Mouse (Mus musculus): ENCODE measurements around the gene Slc36a3. TPM values are rescaled to one million over a fixed set of nuclear protein-coding genes. Genes with fewer than 3 reads are reported as not detected.

Slc36a3 gene
- polyA plus RNA-seq, 1 experiment from 2014 or later: 0.06 TPM

- H3K27me3 ChIP-seq (ENCODE audit: control insufficient read depth, insufficient read depth, low read length): no peaks in the 10 kb centered on the region
- no peaks in the 10 kb centered on the region for H3K9me3 ChIP-seq (ENCODE audit: control insufficient read depth, low read length)
- H3K9ac ChIP-seq (ENCODE audit: low read length): no peak overlapping the region
- H3K36me3 ChIP-seq (ENCODE audit: control insufficient read depth, insufficient read depth, low read length): no peaks in the 10 kb centered on the region
- ATAC-seq (ENCODE audit: low FRiP score, low TSS enrichment) (no peak), DNase-seq (ENCODE audit: low spot score) (no peak)
- H3K4me1 ChIP-seq (replicated peaks; ENCODE audit: control insufficient read depth, insufficient read depth): no peaks in the 10 kb centered on the region
- H3K4me2 ChIP-seq (replicated peaks; ENCODE audit: low read depth): no peak overlapping the region
- TF ChIP-seq CTCF (IDR thresholded peaks at IDR 0.05; ENCODE audit: low read depth) (no peak), EP300 (optimal IDR thresholded peaks at IDR 0.05) (no peak)
- WGBS: 50% methylated on average over 7 of the region's 7 CpGs
- H3K27ac ChIP-seq (replicated peaks): no peak overlapping the region
- no peak overlapping the region for H3K4me3 ChIP-seq (ENCODE audit: low read depth, low read length)
These were observed 38.2 kb downstream of the Slc36a3 start for GRCm38 (mm10) chr11:55113209-55113860.

DNA sequence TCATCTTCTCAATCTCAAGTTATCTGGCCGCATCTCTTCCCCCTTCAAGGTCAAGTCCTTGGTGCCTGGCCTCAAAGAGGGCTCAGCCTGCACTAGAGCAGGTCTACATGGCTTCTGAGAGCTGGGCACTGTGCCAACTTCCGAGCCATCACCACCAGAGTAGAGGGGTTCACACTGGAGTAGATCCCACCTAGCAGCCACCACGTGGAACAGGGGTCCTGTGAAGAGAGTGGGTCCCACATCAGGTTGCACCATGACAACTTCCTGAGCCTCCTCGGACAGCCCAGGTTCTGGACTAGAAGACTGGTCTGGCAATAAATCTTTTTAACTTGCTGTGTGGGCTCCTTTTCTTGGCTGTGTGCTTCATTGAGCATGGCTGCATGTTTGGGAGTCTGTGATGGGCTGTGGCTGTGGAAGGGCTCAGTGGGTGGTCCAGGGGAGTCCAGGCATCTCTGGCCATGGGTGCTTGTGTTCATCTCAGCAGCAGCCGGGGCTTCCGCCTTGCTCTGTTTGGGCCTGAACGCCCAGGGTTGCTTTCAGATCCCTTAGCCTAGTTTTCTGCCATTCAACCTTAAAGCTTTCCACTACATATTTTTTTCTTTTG is 40.8 kb downstream of the Slc36a3 start:
- ATAC-seq (ENCODE audit: low FRiP score, low TSS enrichment) (peak; percentile 53; the same call in 1 of the 2 replicates), DNase-seq (ENCODE audit: low spot score) (no peak)
- Histone ChIP-seq H3K36me3 (ENCODE audit: control insufficient read depth, insufficient read depth, low read length) (no peaks in the 10 kb centered on the region), H3K9ac (ENCODE audit: low read length) (no peak overlapping the region), H3K27me3 (ENCODE audit: control insufficient read depth, insufficient read depth, low read length) (no peaks in the 10 kb centered on the region), H3K9me3 (ENCODE audit: control insufficient read depth, low read length) (no peaks in the 10 kb centered on the region), H3K4me1 (replicated peaks; ENCODE audit: control insufficient read depth, insufficient read depth) (no peaks in the 10 kb centered on the region), H3K4me3 (ENCODE audit: low read depth, low read length) (no peak overlapping the region), H3K4me2 (replicated peaks; ENCODE audit: low read depth) (no peak overlapping the region), H3K27ac (replicated peaks) (no peak overlapping the region)
- 51% methylated on average over 7 of the region's 7 CpGs for WGBS
- TF ChIP-seq CTCF (IDR thresholded peaks at IDR 0.05; ENCODE audit: low read depth) (no peak), EP300 (optimal IDR thresholded peaks at IDR 0.05) (no peak)

DNA sequence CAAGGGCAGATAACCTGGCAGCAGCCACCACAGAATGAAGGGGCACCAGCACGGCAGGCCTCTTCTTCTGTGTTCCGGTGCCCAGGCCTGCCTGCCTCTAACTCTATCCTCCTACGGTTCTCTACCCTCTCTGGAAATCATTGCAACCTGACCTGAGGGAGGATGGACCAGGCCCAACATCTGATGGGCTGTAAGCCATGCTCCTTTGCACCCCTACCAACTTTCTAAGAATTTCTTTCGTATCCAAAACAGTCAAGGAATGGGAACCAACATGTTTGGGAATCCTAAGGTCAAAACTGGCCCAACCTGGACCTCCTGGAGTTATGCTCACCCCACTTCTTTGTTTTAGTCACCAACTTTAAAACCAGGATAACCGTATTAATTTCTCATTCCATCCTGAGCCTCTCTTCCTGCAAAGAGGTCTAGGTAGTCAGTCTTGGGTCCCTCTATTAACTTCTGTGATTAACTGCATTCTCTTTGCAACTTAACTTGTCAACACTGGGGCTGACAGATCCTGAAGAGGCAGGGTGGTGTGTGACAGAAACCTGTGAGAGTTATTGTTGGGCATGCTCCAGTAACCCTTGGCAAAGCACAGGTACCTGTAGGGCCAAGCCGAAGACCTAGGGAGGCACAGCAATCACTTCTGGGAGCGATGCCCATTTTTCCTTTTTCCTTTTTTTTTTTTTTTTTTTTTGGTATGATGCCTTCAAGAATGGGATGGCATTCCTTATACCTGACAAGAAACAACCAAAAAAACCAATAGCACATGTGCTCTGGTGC is 41.8 kb downstream of the Slc36a3 start:
- no peak overlapping the region for H3K4me2 ChIP-seq (replicated peaks; ENCODE audit: low read depth)
- no peak overlapping the region for H3K4me3 ChIP-seq (ENCODE audit: low read depth, low read length)
- no peaks in the 10 kb centered on the region for H3K27me3 ChIP-seq (ENCODE audit: control insufficient read depth, insufficient read depth, low read length)
- ATAC-seq (ENCODE audit: low FRiP score, low TSS enrichment): no peak
- TF ChIP-seq CTCF (IDR thresholded peaks at IDR 0.05; ENCODE audit: low read depth): no peak
- no peak for TF ChIP-seq EP300 (optimal IDR thresholded peaks at IDR 0.05)
- WGBS: 81% methylated on average over 7 of the region's 7 CpGs
- H3K9me3 ChIP-seq (ENCODE audit: control insufficient read depth, low read length): no peaks in the 10 kb centered on the region
- no peak for DNase-seq (ENCODE audit: low spot score)
- no peak overlapping the region for H3K27ac ChIP-seq (replicated peaks)
- no peaks in the 10 kb centered on the region for H3K4me1 ChIP-seq (replicated peaks; ENCODE audit: control insufficient read depth, insufficient read depth)
- no peaks in the 10 kb centered on the region for H3K36me3 ChIP-seq (ENCODE audit: control insufficient read depth, insufficient read depth, low read length)
- no peak overlapping the region for H3K9ac ChIP-seq (ENCODE audit: low read length)

DNA sequence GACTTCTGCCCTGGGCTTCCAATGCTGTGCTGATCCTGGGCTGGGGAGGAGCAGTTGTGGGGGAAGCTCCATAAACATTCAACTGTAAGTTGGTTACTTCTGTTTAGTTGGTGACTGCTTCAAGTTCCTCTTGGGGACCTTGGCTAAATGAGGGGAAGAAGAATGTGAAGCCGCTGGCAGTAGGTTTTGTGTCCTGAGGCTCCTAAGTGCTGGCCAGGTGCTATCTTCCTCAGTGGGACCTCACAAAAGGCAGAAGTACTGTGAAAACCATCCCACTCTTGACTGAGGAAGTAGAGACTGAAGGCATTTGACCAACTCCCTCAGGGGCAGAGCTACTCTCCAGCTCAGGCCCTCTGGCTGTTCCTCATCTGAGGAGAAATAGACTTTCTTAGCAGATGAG is 44.9 kb downstream of the Slc36a3 start:
- H3K9ac ChIP-seq (ENCODE audit: low read length): no peak overlapping the region
- H3K9me3 ChIP-seq (ENCODE audit: control insufficient read depth, low read length): no peaks in the 10 kb centered on the region
- no peaks in the 10 kb centered on the region for H3K4me1 ChIP-seq (replicated peaks; ENCODE audit: control insufficient read depth, insufficient read depth)
- H3K36me3 ChIP-seq (ENCODE audit: control insufficient read depth, insufficient read depth, low read length): no peaks in the 10 kb centered on the region
- H3K27me3 ChIP-seq (ENCODE audit: control insufficient read depth, insufficient read depth, low read length): no peaks in the 10 kb centered on the region
- H3K4me3 ChIP-seq (ENCODE audit: low read depth, low read length): no peak overlapping the region
- TF ChIP-seq CTCF (IDR thresholded peaks at IDR 0.05; ENCODE audit: low read depth): no peak
- TF ChIP-seq EP300 (optimal IDR thresholded peaks at IDR 0.05): no peak
- DNase-seq (ENCODE audit: low spot score) (no peak), ATAC-seq (ENCODE audit: low FRiP score, low TSS enrichment) (no peak)
- WGBS: 94% methylated on average over 1 of the region's 1 CpGs
- no peak overlapping the region for H3K4me2 ChIP-seq (replicated peaks; ENCODE audit: low read depth)
- no peak overlapping the region for H3K27ac ChIP-seq (replicated peaks)

DNA sequence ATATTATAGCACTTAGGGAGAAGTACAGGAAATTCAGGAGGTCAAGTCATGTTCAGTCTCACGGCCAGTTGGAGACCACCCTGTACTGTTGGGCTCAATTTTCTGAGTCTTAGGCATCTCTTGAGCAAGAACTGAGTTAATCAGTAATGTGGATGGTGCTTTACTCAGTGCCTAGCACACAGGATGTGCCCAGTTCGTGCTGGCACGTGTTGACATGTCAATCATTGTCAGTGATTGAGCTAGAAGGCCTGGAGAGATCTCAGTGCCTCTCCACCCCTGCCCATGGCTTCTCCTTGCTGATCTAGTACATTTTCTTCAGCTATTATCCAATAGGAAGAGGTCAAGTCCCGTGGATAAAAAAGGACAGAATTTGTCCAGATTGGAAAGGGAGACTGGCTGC is 46.1 kb downstream of the Slc36a3 start:
- no peak overlapping the region for H3K9ac ChIP-seq (ENCODE audit: low read length)
- ATAC-seq (ENCODE audit: low FRiP score, low TSS enrichment) (no peak), DNase-seq (ENCODE audit: low spot score) (no peak)
- H3K4me3 ChIP-seq (ENCODE audit: low read depth, low read length): no peak overlapping the region
- no peak overlapping the region for H3K4me2 ChIP-seq (replicated peaks; ENCODE audit: low read depth)
- no peaks in the 10 kb centered on the region for H3K36me3 ChIP-seq (ENCODE audit: control insufficient read depth, insufficient read depth, low read length)
- H3K27ac ChIP-seq (replicated peaks): no peak overlapping the region
- no peaks in the 10 kb centered on the region for H3K4me1 ChIP-seq (replicated peaks; ENCODE audit: control insufficient read depth, insufficient read depth)
- TF ChIP-seq EP300 (optimal IDR thresholded peaks at IDR 0.05) (no peak), CTCF (IDR thresholded peaks at IDR 0.05; ENCODE audit: low read depth) (no peak)
- WGBS: 69% methylated on average over 4 of the region's 4 CpGs
- no peaks in the 10 kb centered on the region for H3K9me3 ChIP-seq (ENCODE audit: control insufficient read depth, low read length)
- H3K27me3 ChIP-seq (ENCODE audit: control insufficient read depth, insufficient read depth, low read length): no peaks in the 10 kb centered on the region

DNA sequence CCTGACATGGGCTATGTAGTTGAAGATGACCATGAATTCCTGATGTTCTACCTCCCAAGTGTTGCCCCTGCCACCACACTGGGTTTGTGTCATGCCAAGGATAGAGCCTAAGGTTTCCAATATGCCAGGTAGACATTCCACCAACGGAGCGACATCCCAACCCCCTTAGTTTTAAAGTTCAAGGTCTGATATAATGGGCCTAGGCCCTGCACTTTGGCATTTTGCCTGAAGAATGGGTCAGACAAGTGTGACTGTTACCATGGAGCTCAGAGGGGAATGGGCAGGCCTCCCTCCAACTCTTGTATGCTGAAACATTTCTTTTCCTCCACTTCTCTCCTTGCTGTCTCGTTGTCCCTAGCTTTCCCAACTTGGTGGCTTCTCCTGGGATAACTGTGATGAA is 48.3 kb downstream of the Slc36a3 start:
- Histone ChIP-seq H3K9me3 (ENCODE audit: control insufficient read depth, low read length) (no peaks in the 10 kb centered on the region), H3K27ac (replicated peaks) (no peak overlapping the region), H3K9ac (ENCODE audit: low read length) (no peak overlapping the region), H3K36me3 (ENCODE audit: control insufficient read depth, insufficient read depth, low read length) (no peaks in the 10 kb centered on the region), H3K27me3 (ENCODE audit: control insufficient read depth, insufficient read depth, low read length) (no peaks in the 10 kb centered on the region), H3K4me1 (replicated peaks; ENCODE audit: control insufficient read depth, insufficient read depth) (no peaks in the 10 kb centered on the region), H3K4me2 (replicated peaks; ENCODE audit: low read depth) (no peak overlapping the region), H3K4me3 (ENCODE audit: low read depth, low read length) (no peak overlapping the region)
- DNase-seq (ENCODE audit: low spot score) (no peak), ATAC-seq (ENCODE audit: low FRiP score, low TSS enrichment) (no peak)
- TF ChIP-seq EP300 (optimal IDR thresholded peaks at IDR 0.05): no peak
- TF ChIP-seq CTCF (IDR thresholded peaks at IDR 0.05; ENCODE audit: low read depth): no peak
- WGBS: 80% methylated on average over 3 of the region's 3 CpGs
